Mouse (Mus musculus) cerebellum, adult 2 months (tissue): ENCODE measurements around the gene F8a.

ENCODE experiments used
- CTCF ChIP-seq: fragments of 200-500 bp; IDR thresholded peaks from 2 replicates; pipeline ENCODE4 v1.5.1; 2011; ENCODE audit warnings: low read depth, mild to moderate bottlenecking, control low read depth, low read length, moderate library complexity, borderline replicate concordance; ENCODE audit not compliant: insufficient read depth
- POLR2A ChIP-seq: fragments of 200-500 bp; IDR thresholded peaks from 2 replicates; pipeline ENCODE4 v1.6.1; 2011; ENCODE audit warnings: low read length, control low read depth, borderline replicate concordance; ENCODE audit not compliant: insufficient read depth

DNA sequence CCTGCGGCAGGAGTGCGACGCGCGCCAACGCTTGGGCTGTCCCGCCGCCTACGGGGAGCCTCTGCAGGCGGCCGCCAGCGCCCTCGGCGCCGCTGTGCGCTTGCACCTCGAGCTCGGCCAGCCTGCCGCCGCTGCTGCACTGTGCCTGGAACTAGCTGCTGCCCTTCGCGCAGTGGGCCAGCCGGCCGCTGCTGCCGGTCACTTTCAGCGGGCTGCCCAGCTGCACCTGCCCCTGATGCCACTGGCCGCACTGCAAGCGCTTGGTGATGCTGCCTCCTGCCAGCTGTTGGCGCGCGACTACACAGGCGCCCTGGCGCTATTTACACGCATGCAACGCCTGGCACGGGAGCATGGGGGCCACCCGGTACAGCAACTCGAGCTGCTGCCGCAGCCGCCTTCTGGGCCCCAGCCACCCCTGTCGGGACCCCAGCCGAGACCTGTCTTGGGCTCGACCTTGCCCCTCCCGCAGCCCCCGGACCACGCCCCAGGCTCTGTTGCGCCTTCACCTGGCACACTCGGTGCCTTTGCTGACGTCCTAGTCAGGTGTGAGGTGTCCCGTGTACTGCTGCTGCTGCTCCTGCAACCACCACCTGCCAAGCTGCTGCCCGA lies 619 bp downstream of the F8a start:
- TF ChIP-seq CTCF = no peak
- 0 out of 2 replicates have a peak, but pooled peaks have one; percentile 4 for TF ChIP-seq POLR2A
